In genomic region chr19:3884325-3884990, GRCm38 (mm10) we compare ENCODE assay signal across 20 mouse cellular contexts. TPM values are rescaled to one million over a fixed set of nuclear protein-coding genes. Genes with fewer than 3 reads are reported as not detected.
DNase-seq lines count a peak whose midpoint lies in the region; ATAC-seq and TF ChIP-seq lines count a peak whose summit lies in the region.
"Had no signal": no experiment of that assay in that cellular context is flagged by ENCODE, and none has a peak within 500 bp of the region (broad histone marks: within the 10 kb centered on the region; RNA-seq: fewer than 3 reads in every experiment).

No protein-coding gene starts in this region.

- peak; percentile 66 for DNase-seq in adrenal gland, postnatal 14 days
- DNase-seq in adrenal gland, adult 18-20 months (ENCODE audit: low spot score in 2 of 2) = no peak
- DNase-seq in heart, adult 2 months = no peak
- DNase-seq in lung, postnatal 14 days = no peak
- peak; percentile 64 for DNase-seq in testis, postnatal 10 days (ENCODE audit: low spot score)
- DNase-seq in testis, postnatal 14 days (ENCODE audit: low spot score) = no peak
- DNase-seq: gastrocnemius, adult 2 months; kidney, adult 2 months; kidney, postnatal 10 days; layer of hippocampus, postnatal 36 days; retina, postnatal 1 day; thymus, postnatal 14 days had no signal

- intact Hi-C loops in heart, adult 2 months (cut with DNase I) = no loop called here

- ATAC-seq in heart, embryonic 15.5 days (replicated peaks; ENCODE audit: insufficient number of reproducible peaks, insufficient read depth, low FRiP score, low read depth) = no peak
- ATAC-seq in lung, embryonic 15.5 days (ENCODE audit: borderline replicate concordance, extremely low read depth, low FRiP score, low TSS enrichment) = no peak
- ATAC-seq: midbrain, embryonic 15.5 days had no signal

- peaks cover 15% of the 10 kb centered on the region; the same call in 1 of the 2 replicates for H3K36me3 ChIP-seq in heart, embryonic 15.5 days
- H3K36me3 ChIP-seq in heart, adult 2 months (ENCODE audit: control insufficient read depth, insufficient read depth, low read length) = no peaks in the 10 kb centered on the region
- peaks cover 26% of the 10 kb centered on the region for H3K36me3 ChIP-seq in lung, embryonic 15.5 days

- no peak for TF ChIP-seq CTCF in heart, adult 2 months (IDR thresholded peaks at IDR 0.05)

- no peaks in the 10 kb centered on the region for H3K79me2 ChIP-seq in heart, adult 2 months (replicated peaks; ENCODE audit: control insufficient read depth, insufficient read depth, low read length)

- TF ChIP-seq EP300 in heart, adult 2 months (IDR thresholded peaks at IDR 0.05; ENCODE audit: insufficient read depth, low read depth, low read length) = no peak

- WGBS in heart, embryonic 15.5 days = 25% methylated on average over 6 of the region's 6 CpGs
- WGBS in heart, adult 2 months = 33% methylated on average over 6 of the region's 6 CpGs
- WGBS in lung, embryonic 15.5 days = 33% methylated on average over 6 of the region's 6 CpGs

- H3K9me3 ChIP-seq in heart, embryonic 15.5 days (replicated peaks) = no peaks in the 10 kb centered on the region
- no peaks in the 10 kb centered on the region for H3K9me3 ChIP-seq in lung, embryonic 15.5 days
- H3K9me3 ChIP-seq: forebrain, embryonic 12.5 days; hindbrain, embryonic 10.5 days; limb, embryonic 13.5 days; midbrain, embryonic 15.5 days had no signal

- no peak overlapping the region for H3K9ac ChIP-seq in heart, embryonic 15.5 days
- no peak overlapping the region for H3K9ac ChIP-seq in heart, adult 2 months (ENCODE audit: low read depth, low read length)
- no peak overlapping the region for H3K9ac ChIP-seq in lung, embryonic 15.5 days
- H3K9ac ChIP-seq: forebrain, embryonic 12.5 days; limb, embryonic 13.5 days; midbrain, embryonic 15.5 days had no signal

- H3K27ac ChIP-seq in heart, embryonic 15.5 days = peak overlapping the region; percentile 20; the same call in 1 of the 2 replicates
- H3K27ac ChIP-seq in heart, adult 2 months = no peak overlapping the region
- peak overlapping the region; percentile 71 for H3K27ac ChIP-seq in lung, embryonic 15.5 days
- H3K27ac ChIP-seq: forebrain, embryonic 12.5 days; gastrocnemius, adult 2 months; hindbrain, embryonic 10.5 days; limb, embryonic 13.5 days; midbrain, embryonic 15.5 days had no signal

- no peak overlapping the region for H3K4me3 ChIP-seq in heart, embryonic 15.5 days
- H3K4me3 ChIP-seq in heart, adult 2 months = no peak overlapping the region
- H3K4me3 ChIP-seq in lung, embryonic 15.5 days = no peak overlapping the region
- H3K4me3 ChIP-seq: forebrain, embryonic 12.5 days; gastrocnemius, adult 2 months; hindbrain, embryonic 10.5 days; limb, embryonic 13.5 days; midbrain, embryonic 15.5 days; myocyte had no signal

- H3K4me1 ChIP-seq in heart, embryonic 15.5 days (replicated peaks) = peaks cover 13% of the 10 kb centered on the region
- H3K4me1 ChIP-seq in heart, adult 2 months (ENCODE audit: control insufficient read depth, insufficient read depth, low read length) = no peaks in the 10 kb centered on the region
- peaks cover 38% of the 10 kb centered on the region for H3K4me1 ChIP-seq in lung, embryonic 15.5 days
- H3K4me1 ChIP-seq: forebrain, embryonic 12.5 days; hindbrain, embryonic 10.5 days; midbrain, embryonic 15.5 days had no signal

- no peak overlapping the region for H3K4me2 ChIP-seq in heart, embryonic 15.5 days
- no peak overlapping the region for H3K4me2 ChIP-seq in lung, embryonic 15.5 days
- H3K4me2 ChIP-seq: forebrain, embryonic 12.5 days; limb, embryonic 13.5 days; midbrain, embryonic 15.5 days had no signal

- no peak for TF ChIP-seq POLR2A in heart, adult 2 months (IDR thresholded peaks at IDR 0.05; ENCODE audit: insufficient read depth, low read depth, low read length)

- H3K27me3 ChIP-seq in heart, embryonic 15.5 days = no peaks in the 10 kb centered on the region
- no peaks in the 10 kb centered on the region for H3K27me3 ChIP-seq in heart, adult 2 months (ENCODE audit: control insufficient read depth, insufficient read depth, low read length)
- H3K27me3 ChIP-seq in lung, embryonic 15.5 days = no peaks in the 10 kb centered on the region
- H3K27me3 ChIP-seq: CH12.LX; forebrain, embryonic 12.5 days; limb, embryonic 13.5 days; midbrain, embryonic 15.5 days had no signal

RNA-seq across cellular contexts. Expression of gene Tcirg1, which starts 22.5 kb away (rescaled TPM):
- 44.3 and 48.8 TPM in 2 replicates for total RNA-seq in adrenal gland, postnatal 14 days (2021)
- total RNA-seq in adrenal gland, adult 18-20 months (2021) = 10 to 100 TPM; 66.3 to 84.7 TPM
- polyA plus RNA-seq in heart, embryonic 15.5 days (2015; fragmentation: Nextera tagmentation; extraction: Ambion mirVana) = 24.9 and 39.6 TPM in 2 replicates
- 10 to 100 TPM in 1 of 2 experiments, 1 to 10 TPM in 1; 7.4 to 12.4 TPM for total RNA-seq in heart, adult 2 months (2021)
- 47.7 and 50.5 TPM in 2 replicates for polyA plus RNA-seq in heart, adult 2 months (2012; rRNA removed)
- 46.6 and 53.1 TPM in 2 replicates for polyA plus RNA-seq in lung, embryonic 15.5 days (2015; fragmentation: Nextera tagmentation; extraction: Ambion mirVana)

RNA-seq across cellular contexts. Expression of gene Ndufs8, which starts 28.1 kb away (rescaled TPM):
- 440 and 447 TPM in 2 replicates for total RNA-seq in adrenal gland, postnatal 14 days (2021)
- 100 to 1,000 TPM; 344 to 380 TPM for total RNA-seq in adrenal gland, adult 18-20 months (2021)
- 371 and 387 TPM in 2 replicates for polyA plus RNA-seq in heart, embryonic 15.5 days (2015; fragmentation: Nextera tagmentation; extraction: Ambion mirVana)
- 100 to 1,000 TPM; 438 to 511 TPM for total RNA-seq in heart, adult 2 months (2021)
- polyA plus RNA-seq in heart, adult 2 months (2012; rRNA removed) = 761 and 809 TPM in 2 replicates
- polyA plus RNA-seq in lung, embryonic 15.5 days (2015; fragmentation: Nextera tagmentation; extraction: Ambion mirVana) = 303 and 306 TPM in 2 replicates

RNA-seq across cellular contexts. Expression of gene Chka, which starts 32.9 kb away (rescaled TPM):
- total RNA-seq in adrenal gland, postnatal 14 days (2021) = 52.0 and 82.2 TPM in 2 replicates
- total RNA-seq in adrenal gland, adult 18-20 months (2021) = 100 to 1,000 TPM in 1 of 2 experiments, 10 to 100 TPM in 1; 82.1 to 271 TPM
- polyA plus RNA-seq in heart, embryonic 15.5 days (2015; fragmentation: Nextera tagmentation; extraction: Ambion mirVana) = 24.9 and 32.0 TPM in 2 replicates
- 10 to 100 TPM; 10.7 to 12.5 TPM for total RNA-seq in heart, adult 2 months (2021)
- 9.5 and 14.1 TPM in 2 replicates for polyA plus RNA-seq in heart, adult 2 months (2012; rRNA removed)
- 55.8 and 68.1 TPM in 2 replicates for polyA plus RNA-seq in lung, embryonic 15.5 days (2015; fragmentation: Nextera tagmentation; extraction: Ambion mirVana)

RNA-seq across cellular contexts. Expression of gene Aldh3b1, which starts 45.1 kb away (rescaled TPM):
- total RNA-seq in adrenal gland, postnatal 14 days (2021) = 57.8 and 73.4 TPM in 2 replicates
- 100 to 1,000 TPM in 1 of 2 experiments, 10 to 100 TPM in 1; 14.4 to 169 TPM for total RNA-seq in adrenal gland, adult 18-20 months (2021)
- polyA plus RNA-seq in heart, embryonic 15.5 days (2015; fragmentation: Nextera tagmentation; extraction: Ambion mirVana) = 1.6 and 4.0 TPM in 2 replicates
- total RNA-seq in heart, adult 2 months (2021) = 1 to 10 TPM; 1.6 to 1.7 TPM
- 3.1 and 4.8 TPM in 2 replicates for polyA plus RNA-seq in heart, adult 2 months (2012; rRNA removed)
- polyA plus RNA-seq in lung, embryonic 15.5 days (2015; fragmentation: Nextera tagmentation; extraction: Ambion mirVana) = 3.5 and 4.6 TPM in 2 replicates

RNA-seq across cellular contexts. Expression of gene Unc93b1, which starts 50.5 kb away (rescaled TPM):
- 35.4 and 48.9 TPM in 2 replicates for total RNA-seq in adrenal gland, postnatal 14 days (2021)
- 10 to 100 TPM; 53.3 to 64.4 TPM for total RNA-seq in adrenal gland, adult 18-20 months (2021)
- 15.0 and 21.8 TPM in 2 replicates for polyA plus RNA-seq in heart, embryonic 15.5 days (2015; fragmentation: Nextera tagmentation; extraction: Ambion mirVana)
- 10 to 100 TPM; 17.5 to 18.3 TPM for total RNA-seq in heart, adult 2 months (2021)
- 38.1 and 45.5 TPM in 2 replicates for polyA plus RNA-seq in heart, adult 2 months (2012; rRNA removed)
- 18.4 and 22.3 TPM in 2 replicates for polyA plus RNA-seq in lung, embryonic 15.5 days (2015; fragmentation: Nextera tagmentation; extraction: Ambion mirVana)

Comparison
In these comparisons a context has a peak if more than half of its experiments do, and no peak if none do; other contexts are left out.
1. DNase-seq: peak in adrenal gland, postnatal 14 days (single experiment) and testis, postnatal 10 days (single experiment); none in adrenal gland, adult 18-20 months (0 of 2), heart, adult 2 months (0 of 2), lung, postnatal 14 days (single experiment) and testis, postnatal 14 days (single experiment).